Mouse (Mus musculus) neutrophil, adult 65 days (primary cell): ENCODE data around the gene Gm10762. TPM values are rescaled to one million over a fixed set of nuclear protein-coding genes. Genes with fewer than 3 reads are reported as not detected.

Experiments
- total RNA-seq: library from RNA; stranded (reverse); gene quantifications from 2 replicates; pipeline ENCODE4 v1.2.4, GENCODE M21; 2023

The Gm10762 gene
- total RNA-seq = 1.4 and 1.7 TPM in 2 replicates

GRCm38 (mm10) chr2:128967661-128968441 lies at the start of gene Gm10762:
Gene Gm10762 (minus strand): TSS chr2:128967725.

GRCm38 (mm10) chr2:128966641-128967580 lies 614 bp downstream of the Gm10762 start, which contains the start of gene Zc3h6:
Gene Zc3h6 (plus strand): TSS chr2:128967402.

DNA sequence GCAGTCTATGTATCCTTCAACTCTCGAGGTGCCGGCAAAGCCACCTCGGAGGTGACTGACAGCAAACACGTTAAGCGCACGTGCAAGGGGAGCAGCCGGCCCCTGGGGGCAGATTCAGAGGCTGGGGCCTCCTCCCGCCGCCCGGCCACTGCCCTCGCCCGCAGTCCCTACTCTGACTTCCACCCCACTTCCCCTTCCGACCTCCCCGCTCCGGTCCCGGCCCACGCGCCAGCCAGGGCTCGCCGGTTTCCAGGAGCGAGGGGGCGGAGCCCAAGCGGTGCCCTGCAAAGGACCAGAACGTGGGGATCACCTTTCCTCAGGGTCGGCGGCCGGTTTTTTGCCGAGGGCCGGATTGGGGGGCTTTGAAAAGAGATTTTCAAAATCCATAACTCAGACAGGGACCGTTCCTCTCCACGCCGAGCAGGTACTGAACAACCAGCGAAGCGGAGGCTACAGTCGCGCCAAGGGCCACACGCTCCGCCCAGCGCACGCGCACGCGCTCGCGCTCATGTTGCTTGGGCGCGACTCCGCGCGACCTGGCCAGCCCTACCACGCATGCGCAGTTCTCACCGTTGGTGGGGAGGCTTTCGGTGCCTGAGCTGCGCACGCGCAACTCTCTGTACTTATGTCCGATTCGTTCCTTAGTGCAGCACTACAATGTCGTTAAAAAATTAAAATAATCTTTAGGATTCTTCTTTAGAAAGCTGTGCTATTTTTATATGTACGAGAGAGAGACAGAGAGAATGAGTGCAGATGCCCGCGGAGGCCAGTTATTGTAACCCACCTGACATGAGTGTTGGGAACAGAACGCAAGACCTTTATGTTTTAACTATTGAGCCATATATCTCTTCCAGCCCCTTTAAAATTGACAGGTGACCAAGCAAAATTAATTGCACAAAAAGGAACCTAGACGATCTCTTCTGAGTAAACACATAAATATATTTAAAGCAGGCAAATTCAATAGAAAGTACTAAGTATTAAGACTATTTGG lies 23.7 kb downstream of the Gm10762 start, which contains the start of gene Zc3h8:
Zc3h8 (minus strand) TSS at position 540 of the 991 bp plus-strand sequence.

Other genes with a start within 250 kb of the Gm10762 start
- 23.0 and 37.7 TPM in 2 replicates for gene Tmem87b, start 149.6 kb downstream of the Gm10762 start, total RNA-seq
- not detected in 2 replicates for gene Fbln7, start 104.7 kb downstream of the Gm10762 start, total RNA-seq
- 0.79 and 1.2 TPM in 2 replicates for gene Zc3h8, start 23.6 kb downstream of the Gm10762 start, total RNA-seq
- gene Zc3h6, start 323 bp downstream of the Gm10762 start, total RNA-seq = 1.8 and 2.4 TPM in 2 replicates
- gene Vinac1, start 80.4 kb upstream of the Gm10762 start, total RNA-seq = not detected in 2 replicates
- gene Ttl, start 98.2 kb upstream of the Gm10762 start, total RNA-seq = 1.6 and 1.9 TPM in 2 replicates
- gene Polr1b, start 133.3 kb upstream of the Gm10762 start, total RNA-seq = 5.6 and 8.3 TPM in 2 replicates
- 6.8 and 7.1 TPM in 2 replicates for gene Chchd5, start 162.0 kb upstream of the Gm10762 start, total RNA-seq
- 171 and 183 TPM in 2 replicates for gene Slc20a1, start 231.0 kb upstream of the Gm10762 start, total RNA-seq